In genomic region chr15:97839991-97840455, GRCm38 (mm10) we compare ENCODE assay signal across 9 mouse cellular contexts. TPM values are rescaled to one million over a fixed set of nuclear protein-coding genes. Genes with fewer than 3 reads are reported as not detected.
DNase-seq lines count a peak whose midpoint lies in the region; ATAC-seq and TF ChIP-seq lines count a peak whose summit lies in the region.
"Had no signal": no experiment of that assay in that cellular context is flagged by ENCODE, and none has a peak within 500 bp of the region (broad histone marks: within the 10 kb centered on the region; RNA-seq: fewer than 3 reads in every experiment).

No protein-coding gene starts in this region.

- 44% methylated on average over 3 of the region's 3 CpGs for WGBS in hindbrain, embryonic 11.5 days
- 16% methylated on average over 3 of the region's 3 CpGs for WGBS in limb, embryonic 14.5 days
- 47% methylated on average over 3 of the region's 3 CpGs for WGBS in neural tube, embryonic 14.5 days
- WGBS in midbrain, embryonic 15.5 days, result 60% methylated on average over 3 of the region's 3 CpGs

- no peaks in the 10 kb centered on the region for H3K27me3 ChIP-seq in hindbrain, embryonic 11.5 days (ENCODE audit: control insufficient read depth, insufficient read depth, low read length)
- no peaks in the 10 kb centered on the region for H3K27me3 ChIP-seq in limb, embryonic 14.5 days (ENCODE audit: control insufficient read depth, insufficient read depth, low read length)
- H3K27me3 ChIP-seq in neural tube, embryonic 14.5 days (ENCODE audit: control insufficient read depth, insufficient read depth, low read length), result no peaks in the 10 kb centered on the region
- no peaks in the 10 kb centered on the region for H3K27me3 ChIP-seq in midbrain, embryonic 15.5 days (replicated peaks)

- H3K4me3 ChIP-seq in hindbrain, embryonic 11.5 days (ENCODE audit: low read depth, low read length), result no peak overlapping the region
- H3K4me3 ChIP-seq in limb, embryonic 14.5 days (replicated peaks; ENCODE audit: low read length), result no peak overlapping the region
- no peak overlapping the region for H3K4me3 ChIP-seq in neural tube, embryonic 14.5 days (ENCODE audit: low read depth, low read length)
- H3K4me3 ChIP-seq in midbrain, embryonic 15.5 days, result no peak overlapping the region

- no peak overlapping the region for H3K9ac ChIP-seq in hindbrain, embryonic 11.5 days (ENCODE audit: low read depth, low read length)
- H3K9ac ChIP-seq in limb, embryonic 14.5 days (ENCODE audit: low read depth, low read length, severe bottlenecking), result no peak overlapping the region
- no peak overlapping the region for H3K9ac ChIP-seq in neural tube, embryonic 14.5 days (replicated peaks; ENCODE audit: low read depth, low read length)
- H3K9ac ChIP-seq in midbrain, embryonic 15.5 days, result no peak overlapping the region

- peak; percentile 82 for DNase-seq in left cerebral cortex, postnatal 4 days
- no peak for DNase-seq in left cerebral cortex, postnatal 36 days (ENCODE audit: low spot score in 2 of 2)
- peak; percentile 22 for DNase-seq in hindbrain, embryonic 11.5 days (ENCODE audit: low spot score)
- DNase-seq in limb, embryonic 14.5 days (ENCODE audit: low spot score), result peak; percentile 86
- no peak for DNase-seq in layer of hippocampus, adult 8-10 months (ENCODE audit: low spot score in 2 of 2)

- no peaks in the 10 kb centered on the region for H3K9me3 ChIP-seq in hindbrain, embryonic 11.5 days (ENCODE audit: control insufficient read depth, low read length)
- H3K9me3 ChIP-seq in limb, embryonic 14.5 days (ENCODE audit: control insufficient read depth, low read length), result no peaks in the 10 kb centered on the region
- H3K9me3 ChIP-seq in neural tube, embryonic 14.5 days (ENCODE audit: control insufficient read depth, low read length), result no peaks in the 10 kb centered on the region
- no peaks in the 10 kb centered on the region for H3K9me3 ChIP-seq in midbrain, embryonic 15.5 days

- intact Hi-C loops in left cerebral cortex, postnatal 4 days (cut with DNase I), result no loop called here
- intact Hi-C loops in left cerebral cortex, postnatal 36 days (cut with DNase I), result no loop called here

- ATAC-seq in erythroblast, adult 5-6 weeks (replicated peaks; ENCODE audit: low FRiP score, poor library complexity, severe bottlenecking), result peak; percentile 57
- ATAC-seq in hindbrain, embryonic 11.5 days (ENCODE audit: low FRiP score), result no peak
- peak; percentile 77 for ATAC-seq in limb, embryonic 14.5 days (ENCODE audit: low FRiP score, low read depth)
- peak; percentile 56; the same call in 1 of the 2 replicates for ATAC-seq in neural tube, embryonic 14.5 days (ENCODE audit: low read depth)
- no peak for ATAC-seq in midbrain, embryonic 15.5 days (replicated peaks)

- 0 out of 2 replicates have a peak, but pooled peaks cover 2% of the 10 kb centered on the region for H3K4me1 ChIP-seq in hindbrain, embryonic 11.5 days (replicated peaks; ENCODE audit: control insufficient read depth, insufficient read depth, low read length)
- peaks cover 24% of the 10 kb centered on the region for H3K4me1 ChIP-seq in limb, embryonic 14.5 days (ENCODE audit: control insufficient read depth, insufficient read depth, low read length)
- no peaks in the 10 kb centered on the region for H3K4me1 ChIP-seq in neural tube, embryonic 14.5 days (ENCODE audit: control insufficient read depth, insufficient read depth, low read length)
- peaks cover 11% of the 10 kb centered on the region; the same call in 1 of the 2 replicates for H3K4me1 ChIP-seq in midbrain, embryonic 15.5 days

- H3K4me2 ChIP-seq in hindbrain, embryonic 11.5 days (replicated peaks; ENCODE audit: low read depth, low read length), result no peak overlapping the region
- no peak overlapping the region for H3K4me2 ChIP-seq in limb, embryonic 14.5 days (replicated peaks; ENCODE audit: low read depth, low read length, severe bottlenecking)
- no peak overlapping the region for H3K4me2 ChIP-seq in neural tube, embryonic 14.5 days (ENCODE audit: low read depth, low read length)
- no peak overlapping the region for H3K4me2 ChIP-seq in midbrain, embryonic 15.5 days

- no peaks in the 10 kb centered on the region for H3K36me3 ChIP-seq in hindbrain, embryonic 11.5 days (ENCODE audit: control insufficient read depth, insufficient read depth, low read length)
- no peaks in the 10 kb centered on the region for H3K36me3 ChIP-seq in limb, embryonic 14.5 days (ENCODE audit: control insufficient read depth, insufficient read depth, low read length)
- no peaks in the 10 kb centered on the region for H3K36me3 ChIP-seq in neural tube, embryonic 14.5 days (ENCODE audit: control insufficient read depth, insufficient read depth, low read length)
- no peaks in the 10 kb centered on the region for H3K36me3 ChIP-seq in midbrain, embryonic 15.5 days (replicated peaks)

- H3K27ac ChIP-seq in hindbrain, embryonic 11.5 days (ENCODE audit: low read depth, low read length), result no peak overlapping the region
- H3K27ac ChIP-seq in limb, embryonic 14.5 days (replicated peaks; ENCODE audit: low read depth, low read length), result peak overlapping the region; percentile 48
- no peak overlapping the region for H3K27ac ChIP-seq in neural tube, embryonic 14.5 days (ENCODE audit: low read depth, low read length)
- H3K27ac ChIP-seq in midbrain, embryonic 15.5 days, result no peak overlapping the region
- H3K27ac ChIP-seq: macrophage had no signal

- TF ChIP-seq POLR2A in limb, embryonic 14.5 days (IDR thresholded peaks at IDR 0.05; ENCODE audit: borderline replicate concordance, extremely low read depth, insufficient read depth, insufficient read length), result no peak

RNA-seq across cellular contexts. Expression of gene Hdac7, which starts 4.3 kb away (rescaled TPM):
- 10 to 100 TPM; 41.0 to 41.3 TPM for total RNA-seq in left cerebral cortex, postnatal 4 days (2021)
- total RNA-seq in left cerebral cortex, postnatal 36 days (2021), result 10 to 100 TPM; 21.4 to 36.4 TPM
- total RNA-seq in erythroblast, adult 5-6 weeks (2015; ENCODE audit: low replicate concordance), result 3.5 and 7.7 TPM in 2 replicates
- 1.1 and 3.8 TPM in 2 replicates for total RNA-seq in erythroblast, adult 5-6 weeks (2017; ENCODE audit: low replicate concordance)
- 17.9 and 19.4 TPM in 2 replicates for polyA plus RNA-seq in hindbrain, embryonic 11.5 days (2014; fragmentation: Nextera tagmentation; extraction: Ambion mirVana)
- polyA plus RNA-seq in limb, embryonic 14.5 days (2012; rRNA removed), result 79.3 and 113 TPM in 2 replicates
- polyA plus RNA-seq in limb, embryonic 14.5 days (2014; fragmentation: Nextera tagmentation; extraction: Ambion mirVana), result 36.5 and 39.5 TPM in 2 replicates
- 28.7 TPM in 2 replicates for polyA plus RNA-seq in neural tube, embryonic 14.5 days (2014; fragmentation: Nextera tagmentation; extraction: Ambion mirVana)
- total RNA-seq in layer of hippocampus, adult 8-10 months (2022), result 10 to 100 TPM; 28.0 to 41.5 (median 34.1) TPM
- polyA plus RNA-seq in midbrain, embryonic 15.5 days (2015; fragmentation: Nextera tagmentation; extraction: Ambion mirVana), result 31.8 and 34.5 TPM in 2 replicates

Comparison
In these comparisons a context has a peak if more than half of its experiments do, and no peak if none do; other contexts are left out.
1. DNase-seq: peak in left cerebral cortex, postnatal 4 days (single experiment), hindbrain, embryonic 11.5 days (single experiment) and limb, embryonic 14.5 days (single experiment); none in left cerebral cortex, postnatal 36 days (0 of 2) and layer of hippocampus, adult 8-10 months (0 of 2).
2. ATAC-seq: peak in erythroblast, adult 5-6 weeks (single experiment), limb, embryonic 14.5 days (single experiment) and neural tube, embryonic 14.5 days (single experiment); none in hindbrain, embryonic 11.5 days (single experiment) and midbrain, embryonic 15.5 days (single experiment).